Mouse (Mus musculus): Measurements from ENCODE around the gene Nufip1. TPM values are rescaled to one million over a fixed set of nuclear protein-coding genes. Genes with fewer than 3 reads are reported as not detected.

The Nufip1 gene
- total RNA-seq, 1 experiment from 2014 or later: 8.0 TPM

- DNase-seq: no peak
Observed at GRCm38 (mm10) chr14:76185358-76185757, 74.7 kb downstream of the Nufip1 start.

GRCm38 (mm10) chr14:76186299-76186698, 75.6 kb downstream of the Nufip1 start:
- DNase-seq: no peak

Other genes starting within 250 kb of the Nufip1 start
- not detected in 2 replicates for gene Kctd4, start 155.9 kb upstream of the Nufip1 start, total RNA-seq (2021)
- 24.1 and 25.5 TPM in 2 replicates for gene Gtf2f2, start 100.0 kb upstream of the Nufip1 start, total RNA-seq (2021)
- gene Gpalpp1, start 131 bp upstream of the Nufip1 start, total RNA-seq (2021): 17.7 and 19.4 TPM in 2 replicates